Mouse (Mus musculus) erythroblast, embryonic 14.5 days (primary cell): ENCODE measurements around the gene Adh6a.
"Not testable (repeated sequence)": the region's sequence is repeated elsewhere in the genome, so short reads cannot be mapped to it uniquely, and the experiment has no call there.

Source experiments
- GATA1 ChIP-seq: IDR thresholded peaks from 2 replicates; pipeline ENCODE4 v1.6.1; 2012; ENCODE audit warnings: low read length, inconsistent platforms, mixed read lengths
- TAL1 ChIP-seq: IDR thresholded peaks from 3 replicates; pipeline ENCODE4 v1.6.1; 2012; ENCODE audit warnings: low read length, inconsistent platforms, mixed read lengths

GRCm38 (mm10) chr3:138370289-138370688, 57.2 kb downstream of the Adh6a start:
- not testable (repeated sequence) for TF ChIP-seq GATA1, TAL1
